Mouse (Mus musculus) megakaryocyte progenitor cell, adult 5-6 weeks (primary cell): Measurements from ENCODE around the gene Wdr90. TPM values are rescaled to one million over a fixed set of nuclear protein-coding genes. Genes with fewer than 3 reads are reported as not detected.

Source experiments
- ATAC-seq: replicated peaks from 2 replicates; pipeline ENCODE4 v1.8.0; 2016; ENCODE audit warnings: mild to moderate bottlenecking, moderate TSS enrichment, inconsistent platforms; ENCODE audit not compliant: poor library complexity
- total RNA-seq, 2 experiments: library from RNA; stranded (forward) in 1 of 2; stranded (reverse) in 1 of 2; fragments of 157-497, 149-512 nt in 1 of 2; fragments of 200-1000 nt in 1 of 2; gene quantifications; 2 replicates each; pipeline versions ENCODE4 v1.2.3 to v1.2.4; 2015 to 2017

Gene Wdr90
- total RNA-seq (2015) = 29.5 and 37.9 TPM in 2 replicates
- total RNA-seq (2017) = 17.4 and 17.6 TPM in 2 replicates

- ATAC-seq = peak; percentile 96
Measured at GRCm38 (mm10) chr17:25860832-25861703, at the start of gene Wdr90. Gene Wdr90 (minus strand): TSS chr17:25861501.

- ATAC-seq = no peak
Measured at GRCm38 (mm10) chr17:25907640-25908039, 46.3 kb upstream of the Wdr90 start.

GRCm38 (mm10) chr17:25903061-25903460 is 41.8 kb upstream of the Wdr90 start:
- ATAC-seq = no peak

GRCm38 (mm10) chr17:25900193-25900592 is 38.9 kb upstream of the Wdr90 start:
- no peak for ATAC-seq

- ATAC-seq = no peak
Measured at GRCm38 (mm10) chr17:25895891-25896290, 34.6 kb upstream of the Wdr90 start.

- no peak for ATAC-seq
Measured at GRCm38 (mm10) chr17:25895415-25895814, 34.1 kb upstream of the Wdr90 start.

GRCm38 (mm10) chr17:25893975-25894617 is 32.8 kb upstream of the Wdr90 start:
- peak; percentile 97 for ATAC-seq

- ATAC-seq = no peak
Measured at GRCm38 (mm10) chr17:25888837-25889236, 27.5 kb upstream of the Wdr90 start.

GRCm38 (mm10) chr17:25887467-25887866 is 26.2 kb upstream of the Wdr90 start:
- ATAC-seq = no peak

- ATAC-seq = no peak
Measured at GRCm38 (mm10) chr17:25886806-25887205, 25.5 kb upstream of the Wdr90 start.

GRCm38 (mm10) chr17:25885636-25886035 is 24.3 kb upstream of the Wdr90 start:
- ATAC-seq = peak; percentile 76

GRCm38 (mm10) chr17:25883824-25884223 is 22.5 kb upstream of the Wdr90 start:
- ATAC-seq = no peak

GRCm38 (mm10) chr17:25883268-25883667 is 22.0 kb upstream of the Wdr90 start:
- no peak for ATAC-seq

- peak; percentile 49 for ATAC-seq
Measured at GRCm38 (mm10) chr17:25882306-25882705, 21.0 kb upstream of the Wdr90 start.

GRCm38 (mm10) chr17:25881691-25882090 is 20.4 kb upstream of the Wdr90 start:
- ATAC-seq = no peak

- ATAC-seq = no peak
Measured at GRCm38 (mm10) chr17:25880913-25881641, 19.8 kb upstream of the Wdr90 start.

- no peak for ATAC-seq
Measured at GRCm38 (mm10) chr17:25880196-25880910, 19.1 kb upstream of the Wdr90 start, which contains the start of gene Wfikkn1. Gene Wfikkn1 (minus strand): TSS chr17:25880858.

GRCm38 (mm10) chr17:25879750-25880149 is 18.4 kb upstream of the Wdr90 start:
- no peak for ATAC-seq

GRCm38 (mm10) chr17:25879261-25879660 is 18.0 kb upstream of the Wdr90 start:
- ATAC-seq = no peak

GRCm38 (mm10) chr17:25878611-25879180 is 17.4 kb upstream of the Wdr90 start:
- ATAC-seq = no peak
